Mouse (Mus musculus): Measurements from ENCODE around the gene Jam2. TPM values are rescaled to one million over a fixed set of nuclear protein-coding genes. Genes with fewer than 3 reads are reported as not detected.
A peak's percentile ranks its signal among the peaks of the same experiment; 100 is the strongest.

Gene Jam2
- total RNA-seq (2015; ENCODE audit: low replicate concordance) (not detected in 2 replicates), total RNA-seq (2017; ENCODE audit: low replicate concordance) (not detected in 2 replicates)

GRCm38 (mm10) chr16:84774003-84774703 lies at the start of gene Jam2:
Jam2 (plus strand) TSS chr16:84774123.
- ATAC-seq (replicated peaks; ENCODE audit: low FRiP score, poor library complexity, severe bottlenecking), result no peak

DNA sequence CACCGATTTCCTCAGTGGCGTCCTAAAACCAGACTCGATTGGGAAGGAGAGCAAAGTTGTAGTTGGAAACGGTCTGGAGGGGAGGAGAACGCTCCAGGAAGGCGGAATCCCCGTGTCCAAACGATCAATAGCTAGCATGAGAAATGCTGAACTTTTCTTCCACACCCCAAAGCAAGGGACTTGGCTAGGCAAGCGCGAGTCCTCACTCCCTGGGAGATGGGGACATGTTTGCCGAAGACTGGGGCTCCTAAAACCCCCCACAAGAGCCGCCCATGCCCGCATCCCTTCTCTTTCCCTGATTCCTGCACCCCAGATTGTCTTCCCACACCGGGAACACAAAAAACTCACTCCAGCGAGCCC lies 39.1 kb upstream of the Jam2 start:
- peak; percentile 47 for ATAC-seq (replicated peaks; ENCODE audit: low FRiP score, poor library complexity, severe bottlenecking)

GRCm38 (mm10) chr16:84735166-84736105 lies 38.5 kb upstream of the Jam2 start, which contains the start of gene Mrpl39:
Mrpl39 (minus strand) TSS chr16:84735742.
- peak; percentile 98 for ATAC-seq (replicated peaks; ENCODE audit: low FRiP score, poor library complexity, severe bottlenecking)

GRCm38 (mm10) chr16:84737358-84737757 lies 36.6 kb upstream of the Jam2 start:
- no peak for ATAC-seq (replicated peaks; ENCODE audit: low FRiP score, poor library complexity, severe bottlenecking)

GRCm38 (mm10) chr16:84744703-84745490 lies 29.0 kb upstream of the Jam2 start:
- ATAC-seq (replicated peaks; ENCODE audit: low FRiP score, poor library complexity, severe bottlenecking), result no peak

DNA sequence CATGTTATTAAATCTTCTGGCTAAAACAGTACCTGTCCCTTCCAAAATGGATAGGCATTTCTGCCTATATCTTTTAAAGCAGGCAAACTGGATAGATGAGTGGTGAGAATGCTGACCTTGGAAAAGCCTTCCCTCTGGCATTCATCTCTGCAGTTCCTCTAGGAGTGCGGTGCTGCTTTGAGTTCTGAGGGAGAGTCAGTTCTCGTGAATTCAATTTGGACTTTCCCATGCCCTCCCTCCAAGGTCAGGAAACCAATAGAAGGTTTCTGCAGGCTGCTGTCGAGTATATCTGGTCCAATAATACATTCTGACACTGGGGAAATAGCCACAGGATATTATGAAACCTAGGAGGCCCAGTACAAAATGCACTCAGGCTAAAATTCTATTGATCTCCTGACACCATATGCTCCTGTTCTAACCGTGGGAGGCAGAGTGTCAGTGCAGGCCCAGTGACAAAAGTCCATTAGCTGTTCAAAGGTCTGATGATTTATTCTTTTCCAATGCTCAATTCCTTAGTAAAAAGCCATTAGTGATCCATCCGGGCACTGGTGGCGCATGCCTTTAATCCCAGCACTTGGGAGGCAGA lies 28.1 kb upstream of the Jam2 start:
- ATAC-seq (replicated peaks; ENCODE audit: low FRiP score, poor library complexity, severe bottlenecking), result no peak

DNA sequence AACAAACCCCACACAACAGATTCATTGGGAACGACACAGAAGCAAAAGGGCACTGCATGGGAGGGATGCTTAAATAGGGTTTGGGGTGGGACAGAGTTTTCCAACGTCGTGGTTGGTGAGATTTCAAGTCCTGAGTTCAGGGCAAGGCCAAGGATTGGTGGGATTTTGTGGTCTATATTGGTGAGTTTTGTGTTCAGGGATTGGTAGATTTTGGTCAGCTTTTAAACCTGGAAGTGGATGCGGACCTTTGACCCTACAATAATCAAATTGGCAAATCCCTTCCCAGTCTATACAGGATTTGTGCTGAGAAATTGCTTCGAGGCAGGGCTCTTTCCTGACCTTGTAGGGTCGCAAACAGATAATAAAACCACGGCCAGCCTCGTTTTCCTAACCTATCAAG lies 6.0 kb upstream of the Jam2 start:
- no peak for ATAC-seq (replicated peaks; ENCODE audit: low FRiP score, poor library complexity, severe bottlenecking)

- no peak for ATAC-seq (replicated peaks; ENCODE audit: low FRiP score, poor library complexity, severe bottlenecking)
Measured at GRCm38 (mm10) chr16:84769182-84769581, 4.7 kb upstream of the Jam2 start.

DNA sequence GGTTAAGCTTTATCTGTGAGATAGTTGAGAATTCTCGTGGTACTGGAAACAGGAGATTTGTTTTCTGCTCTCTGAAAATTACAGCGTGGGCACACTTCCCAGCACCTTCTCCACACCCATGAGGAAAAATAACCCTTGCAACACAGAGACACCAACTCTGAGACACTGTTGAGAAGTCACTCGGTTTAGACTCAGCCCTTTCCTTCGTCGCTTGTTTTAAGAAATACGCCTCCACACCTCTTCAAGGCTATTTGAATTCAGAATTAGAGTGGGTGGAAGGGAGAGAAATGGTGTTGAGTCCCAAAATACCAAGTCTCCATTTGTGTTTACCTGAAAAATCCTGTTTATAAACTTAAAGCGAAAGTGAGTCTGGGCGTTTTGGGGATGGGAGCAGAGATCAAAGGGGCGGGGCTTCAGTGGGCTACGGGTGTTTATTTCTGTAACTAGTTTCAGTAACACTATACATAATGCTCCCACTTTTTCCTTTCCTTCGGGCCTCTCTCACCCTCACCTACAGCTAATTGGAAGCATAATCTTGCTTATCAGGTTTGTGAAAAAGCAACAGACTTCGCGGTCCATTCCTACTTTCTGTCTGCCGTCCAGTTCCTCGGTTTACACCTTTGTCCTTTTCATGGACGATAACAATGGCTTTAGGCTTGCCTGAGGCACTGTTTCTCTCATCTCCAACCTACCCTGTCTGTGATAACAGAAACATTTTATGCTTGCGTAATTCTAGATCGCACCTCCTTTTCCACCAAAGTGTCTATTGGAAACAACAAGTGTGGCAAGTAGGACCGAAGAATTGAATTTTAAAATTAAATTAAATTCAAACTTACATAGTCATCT lies 4.1 kb upstream of the Jam2 start:
- no peak for ATAC-seq (replicated peaks; ENCODE audit: low FRiP score, poor library complexity, severe bottlenecking)

DNA sequence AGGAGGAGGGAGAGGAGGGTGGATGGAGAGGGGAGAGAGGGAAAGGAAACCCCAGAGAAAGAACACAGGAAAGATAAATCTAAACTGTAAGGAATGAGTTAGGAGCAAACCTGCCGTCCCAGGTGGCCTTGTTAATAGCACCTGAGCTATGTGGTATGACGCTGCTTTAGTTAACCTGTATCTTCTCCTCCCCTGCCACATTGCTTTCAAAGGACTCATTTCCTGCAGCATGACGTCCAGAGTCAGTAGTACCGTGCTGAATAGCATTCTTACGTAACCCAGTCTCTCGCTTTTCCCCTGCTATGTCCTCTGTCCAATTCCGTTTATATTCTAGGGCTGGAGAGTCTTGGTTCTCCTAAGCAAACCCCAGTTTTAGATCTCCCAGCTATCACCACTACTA lies 3.0 kb upstream of the Jam2 start:
- no peak for ATAC-seq (replicated peaks; ENCODE audit: low FRiP score, poor library complexity, severe bottlenecking)

DNA sequence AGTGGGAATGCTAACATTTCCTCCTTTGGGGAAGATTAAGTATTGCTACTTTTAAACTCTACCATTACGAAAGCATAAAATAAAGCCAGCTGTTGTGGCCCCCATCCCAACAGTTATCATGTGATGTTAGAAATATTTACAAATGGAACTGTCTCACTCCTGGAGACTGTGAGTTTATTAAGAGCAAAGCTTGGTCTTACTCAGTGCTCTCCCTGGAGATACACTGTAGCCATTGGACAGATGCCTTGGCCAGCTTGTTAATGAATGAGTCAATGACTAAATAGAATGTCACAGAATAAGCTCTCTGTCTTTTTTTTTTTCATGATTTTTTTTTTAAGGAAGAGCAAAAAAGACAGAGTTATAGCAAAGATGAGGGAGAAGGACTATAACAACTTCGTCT lies 2.5 kb upstream of the Jam2 start:
- ATAC-seq (replicated peaks; ENCODE audit: low FRiP score, poor library complexity, severe bottlenecking), result no peak

DNA sequence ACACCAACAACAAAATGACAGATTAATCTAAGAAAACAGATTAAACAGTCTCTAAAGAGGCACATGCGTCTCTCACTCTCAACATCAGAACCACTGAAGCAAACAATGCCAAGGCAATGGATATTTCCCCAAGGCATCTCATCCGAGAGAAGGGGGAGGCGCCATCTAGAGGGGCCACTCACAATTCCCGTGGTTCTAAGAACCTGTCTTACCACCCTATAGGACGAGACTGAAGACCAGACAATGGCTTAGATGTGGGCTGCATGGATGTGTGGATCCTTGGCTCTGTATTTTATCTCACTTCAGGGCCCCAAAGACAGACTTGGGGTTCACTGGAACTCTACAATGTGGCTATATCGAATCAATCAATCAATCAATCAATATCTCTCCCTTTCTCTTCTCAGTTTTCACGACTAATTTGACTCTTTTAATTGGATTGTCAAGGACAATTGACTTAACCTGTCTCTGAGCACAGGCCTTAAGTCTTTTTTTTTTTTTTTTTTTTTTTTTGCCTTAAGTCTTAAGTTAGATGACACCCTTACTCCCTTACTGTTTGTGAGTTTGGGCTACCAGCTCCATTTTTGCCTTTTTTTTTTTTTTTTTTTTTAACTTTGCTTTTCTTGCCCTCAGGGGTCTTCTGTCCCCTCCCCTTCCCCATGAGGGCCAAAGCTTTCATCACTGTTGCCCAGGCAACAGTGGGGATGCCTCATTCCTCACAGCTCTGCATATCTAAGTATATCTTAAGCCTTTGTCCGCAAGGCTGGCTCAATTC lies 1.2 kb upstream of the Jam2 start:
- ATAC-seq (replicated peaks; ENCODE audit: low FRiP score, poor library complexity, severe bottlenecking), result no peak

DNA sequence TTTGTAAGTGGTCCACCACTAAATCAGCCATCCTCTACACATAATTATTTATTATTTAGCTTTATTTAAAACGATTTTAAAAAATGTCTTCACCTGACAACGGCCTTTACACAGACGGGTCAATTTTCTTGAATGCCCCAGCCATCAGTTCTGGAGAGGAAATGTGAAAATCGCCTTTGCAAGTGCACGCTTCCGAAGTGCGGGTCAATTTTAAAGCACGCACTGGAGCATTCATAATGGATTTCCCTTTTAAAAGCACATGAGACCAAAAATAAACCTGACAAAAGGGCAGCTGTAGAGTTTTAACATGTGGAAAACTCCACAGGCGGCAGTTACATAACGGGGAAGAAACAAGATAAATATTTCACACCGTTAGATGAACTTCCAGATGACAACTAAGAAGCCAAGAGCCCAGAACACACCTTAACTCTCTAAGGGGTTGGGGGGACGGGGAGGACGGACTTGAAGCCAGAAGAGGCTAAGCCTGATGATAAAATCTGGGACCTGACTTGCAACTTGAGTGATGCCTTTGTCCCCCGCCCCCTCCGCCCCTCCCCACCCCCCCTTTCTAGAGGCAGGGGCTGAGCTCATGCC lies 558 bp upstream of the Jam2 start:
- no peak for ATAC-seq (replicated peaks; ENCODE audit: low FRiP score, poor library complexity, severe bottlenecking)

GRCm38 (mm10) chr16:84774761-84775231 lies 873 bp downstream of the Jam2 start:
- ATAC-seq (replicated peaks; ENCODE audit: low FRiP score, poor library complexity, severe bottlenecking), result no peak

- ATAC-seq (replicated peaks; ENCODE audit: low FRiP score, poor library complexity, severe bottlenecking), result no peak
Measured at GRCm38 (mm10) chr16:84775356-84775755, 1.4 kb downstream of the Jam2 start.

- ATAC-seq (replicated peaks; ENCODE audit: low FRiP score, poor library complexity, severe bottlenecking), result no peak
Measured at GRCm38 (mm10) chr16:84776089-84776784, 2.3 kb downstream of the Jam2 start.

DNA sequence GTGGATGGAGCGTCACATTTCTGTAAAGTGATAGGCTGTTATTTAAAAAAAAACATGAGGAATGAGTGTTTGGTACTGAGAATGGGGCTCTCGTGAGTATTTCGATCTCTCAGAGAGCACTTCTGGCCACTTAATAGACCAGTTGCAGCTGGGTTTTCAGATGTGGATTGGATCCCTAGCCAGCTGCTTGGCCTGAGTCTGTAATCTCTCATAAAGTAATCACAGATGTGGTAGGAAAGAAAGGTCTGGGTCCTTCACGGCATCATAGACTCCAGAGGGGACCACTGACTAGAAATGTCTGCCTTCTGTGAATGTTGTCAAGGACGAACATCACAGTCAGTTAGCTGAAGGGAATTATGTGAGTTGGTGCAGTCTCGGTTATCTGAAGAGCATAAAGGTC lies 4.5 kb downstream of the Jam2 start:
- ATAC-seq (replicated peaks; ENCODE audit: low FRiP score, poor library complexity, severe bottlenecking), result no peak
